Mouse (Mus musculus): ENCODE results near the gene Lrrc49. TPM values are rescaled to one million over a fixed set of nuclear protein-coding genes. Genes with fewer than 3 reads are reported as not detected.
A peak's percentile ranks its signal among the peaks of the same experiment; 100 is the strongest.

The Lrrc49 gene
- polyA plus RNA-seq (2012; rRNA removed), result 2.2 and 3.2 TPM in 2 replicates

DNA sequence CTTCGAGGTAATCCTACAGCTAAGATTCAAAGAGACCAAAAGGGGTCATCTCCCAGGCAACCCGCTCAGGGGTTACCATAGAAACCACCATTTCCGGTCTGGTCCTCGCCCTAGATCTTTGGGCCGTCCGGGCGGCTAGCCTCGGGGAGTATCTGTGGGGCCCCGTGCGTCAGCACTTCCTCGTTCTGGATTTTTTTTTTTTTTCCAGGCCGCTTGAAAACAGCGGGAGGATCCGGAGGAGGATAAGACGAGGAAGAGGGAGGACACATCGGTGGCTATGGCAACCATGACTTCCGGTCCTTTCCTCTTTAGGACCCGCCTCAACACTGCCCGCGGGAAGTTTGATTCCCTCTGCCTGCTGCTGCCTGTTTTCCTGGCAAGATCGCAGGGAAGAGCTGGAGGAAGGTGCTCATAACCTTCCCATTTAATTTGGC, at the start of gene Lrrc49:
Gene Lrrc49 (minus strand): TSS at position 268 of the 434 bp plus-strand sequence.
- peak; percentile 94 for DNase-seq
- TF ChIP-seq CTCF (conservative IDR thresholded peaks at IDR 0.05; ENCODE audit: insufficient read depth, insufficient read length, low read depth, low read length) (no peak), POLR2A (IDR thresholded peaks at IDR 0.05; ENCODE audit: low read depth, low read length) (no peak)
- H3K27ac ChIP-seq (ENCODE audit: insufficient read depth, low read depth, low read length), result peak within 1 kb of the TSS; percentile 8; the same call in 1 of the 2 replicates
- no peaks in the 10 kb centered on the region for H3K27me3 ChIP-seq (replicated peaks; ENCODE audit: control insufficient read depth, insufficient read depth, low read length)
- WGBS, result under 1% methylated on average over 21 of the region's 21 CpGs
- peak within 1 kb of the TSS; percentile 53 for H3K4me3 ChIP-seq (ENCODE audit: insufficient read depth, low read depth, low read length)
- no peaks in the 10 kb centered on the region for H3K36me3 ChIP-seq (ENCODE audit: control insufficient read depth, insufficient read depth, low read length)
- no peaks in the 10 kb centered on the region for H3K4me1 ChIP-seq (ENCODE audit: control insufficient read depth, insufficient read depth, low read length)

DNA sequence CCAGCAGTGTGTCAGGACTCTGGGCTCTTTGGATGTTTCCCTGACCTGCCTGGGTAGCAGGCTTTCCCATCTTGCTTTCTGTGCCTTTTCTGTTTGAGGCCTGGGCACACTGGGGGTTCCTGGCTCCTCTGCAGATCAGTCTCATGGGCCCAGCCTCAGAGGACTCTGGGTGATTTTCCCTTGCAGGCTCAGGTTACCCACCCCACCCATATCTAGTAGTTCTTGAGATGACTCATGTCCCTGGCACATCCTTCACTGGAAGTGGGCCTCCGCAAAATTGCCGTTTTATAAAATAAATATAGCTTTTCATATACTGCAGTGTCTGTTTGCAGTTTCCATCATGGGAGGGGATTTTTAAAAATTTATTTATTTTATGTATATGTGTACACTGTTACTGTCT, 46.4 kb upstream of the Lrrc49 start:
- Histone ChIP-seq H3K36me3 (ENCODE audit: control insufficient read depth, insufficient read depth, low read length) (no peaks in the 10 kb centered on the region), H3K4me3 (ENCODE audit: insufficient read depth, low read depth, low read length) (no peak overlapping the region), H3K27me3 (replicated peaks; ENCODE audit: control insufficient read depth, insufficient read depth, low read length) (no peaks in the 10 kb centered on the region), H3K27ac (ENCODE audit: insufficient read depth, low read depth, low read length) (no peak overlapping the region), H3K4me1 (ENCODE audit: control insufficient read depth, insufficient read depth, low read length) (no peaks in the 10 kb centered on the region)
- 92% methylated on average over 2 of the region's 2 CpGs for WGBS
- TF ChIP-seq CTCF (conservative IDR thresholded peaks at IDR 0.05; ENCODE audit: insufficient read depth, insufficient read length, low read depth, low read length) (no peak), POLR2A (IDR thresholded peaks at IDR 0.05; ENCODE audit: low read depth, low read length) (no peak)
- no peak for DNase-seq

DNA sequence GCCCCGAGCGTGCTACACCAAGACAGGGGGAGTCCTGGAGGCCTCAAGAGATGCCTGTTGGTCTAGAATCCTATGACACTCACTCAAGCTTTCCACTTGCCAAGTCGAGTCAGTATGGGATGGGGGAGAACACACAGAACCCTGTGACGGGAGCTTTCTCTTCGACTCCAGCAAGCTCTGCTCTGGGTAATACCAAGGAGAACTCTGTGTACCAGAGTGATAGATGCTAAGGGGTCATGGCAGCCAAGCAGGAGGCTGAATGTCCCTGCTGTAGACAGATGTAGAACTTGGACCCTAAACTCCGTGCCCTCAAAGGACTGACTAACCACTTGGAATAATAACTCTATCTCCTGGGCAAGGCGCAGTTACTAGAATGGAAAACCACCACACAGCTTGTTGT, 37.0 kb upstream of the Lrrc49 start:
- TF ChIP-seq POLR2A (IDR thresholded peaks at IDR 0.05; ENCODE audit: low read depth, low read length), result no peak
- no peak for TF ChIP-seq CTCF (conservative IDR thresholded peaks at IDR 0.05; ENCODE audit: insufficient read depth, insufficient read length, low read depth, low read length)
- WGBS, result 91% methylated on average over 7 of the region's 7 CpGs

DNA sequence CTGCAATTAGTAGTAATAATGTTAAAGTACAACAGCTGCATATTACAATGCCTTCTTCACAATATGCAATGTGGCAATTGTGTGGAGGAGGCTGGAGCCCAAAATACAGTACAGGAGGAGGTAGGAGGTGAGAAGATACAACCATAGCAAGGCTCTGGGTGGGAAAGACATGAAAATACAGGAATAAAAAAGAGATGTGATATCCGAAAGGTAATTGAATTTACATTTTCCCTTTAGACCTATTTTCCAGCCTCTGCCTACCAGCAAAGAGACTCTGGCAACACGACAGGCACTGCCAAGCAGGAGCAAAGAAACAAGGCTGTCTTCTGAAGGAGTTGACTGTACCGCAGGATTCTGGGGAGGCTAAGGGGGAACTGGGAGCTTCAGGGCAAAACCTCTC, 31.7 kb upstream of the Lrrc49 start:
- no peaks in the 10 kb centered on the region for H3K27me3 ChIP-seq (replicated peaks; ENCODE audit: control insufficient read depth, insufficient read depth, low read length)
- no peaks in the 10 kb centered on the region for H3K4me1 ChIP-seq (ENCODE audit: control insufficient read depth, insufficient read depth, low read length)
- H3K36me3 ChIP-seq (ENCODE audit: control insufficient read depth, insufficient read depth, low read length), result no peaks in the 10 kb centered on the region
- WGBS, result 85% methylated on average over 3 of the region's 3 CpGs
- no peak overlapping the region for H3K27ac ChIP-seq (ENCODE audit: insufficient read depth, low read depth, low read length)
- TF ChIP-seq CTCF (conservative IDR thresholded peaks at IDR 0.05; ENCODE audit: insufficient read depth, insufficient read length, low read depth, low read length) (no peak), POLR2A (IDR thresholded peaks at IDR 0.05; ENCODE audit: low read depth, low read length) (no peak)
- DNase-seq, result no peak
- no peak overlapping the region for H3K4me3 ChIP-seq (ENCODE audit: insufficient read depth, low read depth, low read length)

More for the DNA sequence above, 37.0 kb upstream of the Lrrc49 start:
- DNase-seq, result peak; percentile 21
- H3K27ac ChIP-seq (ENCODE audit: insufficient read depth, low read depth, low read length), result no peak overlapping the region
- H3K4me1 ChIP-seq (ENCODE audit: control insufficient read depth, insufficient read depth, low read length), result no peaks in the 10 kb centered on the region
- H3K27me3 ChIP-seq (replicated peaks; ENCODE audit: control insufficient read depth, insufficient read depth, low read length), result no peaks in the 10 kb centered on the region
- no peak overlapping the region for H3K4me3 ChIP-seq (ENCODE audit: insufficient read depth, low read depth, low read length)
- H3K36me3 ChIP-seq (ENCODE audit: control insufficient read depth, insufficient read depth, low read length), result no peaks in the 10 kb centered on the region

DNA sequence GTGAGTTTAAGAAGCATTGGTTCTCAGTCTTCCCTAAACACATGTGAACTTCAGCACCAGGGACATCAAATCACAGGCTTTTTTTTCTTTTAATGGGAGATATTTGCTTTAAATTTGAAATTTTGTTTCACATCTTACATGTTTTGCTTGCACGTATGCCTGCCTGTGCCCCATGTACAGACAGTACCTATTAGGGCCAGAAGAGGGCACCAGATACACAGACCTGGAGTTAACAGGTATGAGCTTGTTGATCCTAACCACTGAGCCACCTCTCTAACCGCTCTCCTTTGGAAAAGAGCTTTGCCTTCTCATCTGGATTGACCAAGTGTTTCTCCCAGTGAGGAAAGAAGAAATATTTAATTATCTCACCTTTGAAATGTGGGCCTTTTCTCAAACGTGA, 30.3 kb upstream of the Lrrc49 start:
- no peak for TF ChIP-seq POLR2A (IDR thresholded peaks at IDR 0.05; ENCODE audit: low read depth, low read length)
- TF ChIP-seq CTCF (conservative IDR thresholded peaks at IDR 0.05; ENCODE audit: insufficient read depth, insufficient read length, low read depth, low read length), result peak; percentile 73
- no peaks in the 10 kb centered on the region for H3K36me3 ChIP-seq (ENCODE audit: control insufficient read depth, insufficient read depth, low read length)
- DNase-seq, result peak; percentile 69
- H3K4me3 ChIP-seq (ENCODE audit: insufficient read depth, low read depth, low read length), result no peak overlapping the region
- 61% methylated on average over 3 of the region's 3 CpGs for WGBS
- no peaks in the 10 kb centered on the region for H3K27me3 ChIP-seq (replicated peaks; ENCODE audit: control insufficient read depth, insufficient read depth, low read length)
- H3K4me1 ChIP-seq (ENCODE audit: control insufficient read depth, insufficient read depth, low read length), result no peaks in the 10 kb centered on the region
- no peak overlapping the region for H3K27ac ChIP-seq (ENCODE audit: insufficient read depth, low read depth, low read length)

DNA sequence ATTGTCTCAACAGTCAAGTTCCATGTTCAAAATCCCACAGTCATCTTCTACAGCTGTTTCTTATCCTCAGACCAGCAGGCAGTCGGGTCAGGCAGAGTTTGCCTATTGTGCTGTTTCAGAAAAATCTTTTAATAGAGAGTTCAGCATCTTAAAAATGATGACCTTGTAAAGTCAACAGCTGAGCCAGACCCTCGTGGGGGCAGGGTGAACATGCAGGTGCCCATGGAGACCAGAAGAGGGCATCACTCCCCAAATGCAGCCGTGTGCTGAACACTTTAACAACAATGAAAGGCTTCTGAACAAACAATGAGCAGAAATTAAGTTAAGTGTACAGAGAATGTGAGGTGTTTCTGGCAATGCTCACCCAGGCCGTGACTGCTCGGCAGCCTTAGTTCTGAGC, 27.9 kb upstream of the Lrrc49 start:
- H3K27ac ChIP-seq (ENCODE audit: insufficient read depth, low read depth, low read length), result no peak overlapping the region

DNA sequence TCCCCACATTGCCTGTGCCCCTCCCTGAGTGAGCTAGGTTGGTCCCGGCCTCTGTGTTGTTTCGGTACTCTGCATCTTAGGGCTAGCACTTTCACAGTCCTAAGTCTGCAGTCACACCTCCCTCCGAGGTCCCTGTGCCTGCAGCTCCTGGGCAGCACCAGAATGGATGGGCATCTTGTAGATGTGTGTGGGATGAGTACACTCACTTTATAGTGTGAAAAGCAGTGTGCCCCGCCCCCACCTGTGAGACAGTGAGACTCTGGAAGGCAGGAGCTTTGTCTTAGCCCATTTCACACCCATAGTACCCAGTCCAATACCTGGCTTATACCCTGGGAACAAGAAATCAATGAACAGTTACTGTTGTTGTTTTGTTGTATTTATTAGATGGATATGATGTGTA, 27.3 kb upstream of the Lrrc49 start:
- no peak for TF ChIP-seq CTCF (conservative IDR thresholded peaks at IDR 0.05; ENCODE audit: insufficient read depth, insufficient read length, low read depth, low read length)
- TF ChIP-seq POLR2A (IDR thresholded peaks at IDR 0.05; ENCODE audit: low read depth, low read length), result no peak
- WGBS, result 79% methylated on average over 4 of the region's 4 CpGs
- H3K4me1 ChIP-seq (ENCODE audit: control insufficient read depth, insufficient read depth, low read length), result no peaks in the 10 kb centered on the region
- no peak for DNase-seq
- no peaks in the 10 kb centered on the region for H3K36me3 ChIP-seq (ENCODE audit: control insufficient read depth, insufficient read depth, low read length)
- H3K27me3 ChIP-seq (replicated peaks; ENCODE audit: control insufficient read depth, insufficient read depth, low read length), result no peaks in the 10 kb centered on the region
- no peak overlapping the region for H3K4me3 ChIP-seq (ENCODE audit: insufficient read depth, low read depth, low read length)
- no peak overlapping the region for H3K27ac ChIP-seq (ENCODE audit: insufficient read depth, low read depth, low read length)

More for the DNA sequence above, 27.9 kb upstream of the Lrrc49 start:
- H3K27me3 ChIP-seq (replicated peaks; ENCODE audit: control insufficient read depth, insufficient read depth, low read length), result no peaks in the 10 kb centered on the region
- H3K4me3 ChIP-seq (ENCODE audit: insufficient read depth, low read depth, low read length), result no peak overlapping the region
- no peaks in the 10 kb centered on the region for H3K4me1 ChIP-seq (ENCODE audit: control insufficient read depth, insufficient read depth, low read length)
- DNase-seq, result peak; percentile 19
- TF ChIP-seq CTCF (conservative IDR thresholded peaks at IDR 0.05; ENCODE audit: insufficient read depth, insufficient read length, low read depth, low read length) (no peak), POLR2A (IDR thresholded peaks at IDR 0.05; ENCODE audit: low read depth, low read length) (no peak)
- no peaks in the 10 kb centered on the region for H3K36me3 ChIP-seq (ENCODE audit: control insufficient read depth, insufficient read depth, low read length)
- WGBS, result 59% methylated on average over 5 of the region's 5 CpGs
